Mouse (Mus musculus) small intestine, adult 2 months (tissue): ENCODE data around the gene Retreg1. TPM values are rescaled to one million over a fixed set of nuclear protein-coding genes. Genes with fewer than 3 reads are reported as not detected.

Experiments
- H3K27ac ChIP-seq: fragments of 200-500 bp; 2 replicates; pipeline ENCODE4 v1.5.1; 2012; ENCODE audit warnings: low read depth, low read length, control low read depth, inconsistent platforms; ENCODE audit not compliant: insufficient read depth
- H3K27me3 ChIP-seq: fragments of 200-500 bp; 2 replicates; pipeline ENCODE4 v1.6.1; 2012; ENCODE audit warnings: mild to moderate bottlenecking, moderate library complexity, low read length, inconsistent platforms; ENCODE audit not compliant: control insufficient read depth, insufficient read depth
- H3K36me3 ChIP-seq: fragments of 200-500 bp; 2 replicates; pipeline ENCODE4 v1.6.1; 2012; ENCODE audit warnings: mild to moderate bottlenecking, low read length, control low read depth, inconsistent platforms; ENCODE audit not compliant: control insufficient read depth, insufficient read depth
- H3K4me1 ChIP-seq: fragments of 200-500 bp; 2 replicates; pipeline ENCODE4 v1.6.1; 2012; ENCODE audit warnings: low read length, inconsistent platforms, mixed read lengths; ENCODE audit not compliant: control insufficient read depth, insufficient read depth, insufficient read length
- H3K4me3 ChIP-seq: fragments of 200-500 bp; 2 replicates; pipeline ENCODE4 v1.5.1; 2012; ENCODE audit warnings: low read depth, mild to moderate bottlenecking, control low read depth, inconsistent platforms, low read length, moderate library complexity
- CTCF ChIP-seq: fragments of 200-500 bp; IDR thresholded peaks from 2 replicates; pipeline ENCODE4 v1.5.1; 2012; ENCODE audit warnings: low read depth, mild to moderate bottlenecking, control low read depth, inconsistent platforms, low read length, moderate library complexity, mixed read lengths; ENCODE audit not compliant: insufficient replicate concordance, insufficient read length; ENCODE audit errors: extremely low read depth
- POLR2A ChIP-seq: fragments of 200-500 bp; IDR thresholded peaks from 2 replicates; pipeline ENCODE4 v1.6.1; 2012; ENCODE audit warnings: low read depth, mild to moderate bottlenecking, control low read depth, inconsistent platforms, low read length, moderate library complexity
- WGBS: fragments of 180-500 bp; shearing (Covaris S2); methylation state at CpG from one replicate; pipeline ENCODE4 v1.1.7; 2018; 5-methylcytosine and 5-hydroxymethylcytosine counted together
- polyA plus RNA-seq: library from polyadenylated mRNA; depleted of rRNA; stranded (reverse); fragments of >200 nt; gene quantifications from 2 replicates; pipeline ENCODE4 v1.2.3, GENCODE M21; 2012

The Retreg1 gene
- polyA plus RNA-seq, 1 experiment: 7.5 TPM

GRCm38 (mm10) chr15:25933685-25934108, 90.7 kb downstream of the Retreg1 start:
- H3K27ac ChIP-seq: peak overlapping the region; percentile 98
- H3K27me3 ChIP-seq: no peaks in the 10 kb centered on the region
- no peak for TF ChIP-seq CTCF
- 0 out of 2 replicates have a peak, but pooled peaks have one; percentile 60 for TF ChIP-seq POLR2A
- no peaks in the 10 kb centered on the region for H3K36me3 ChIP-seq
- H3K4me3 ChIP-seq: peak overlapping the region; percentile 46
- WGBS: 17% methylated on average over 7 of the region's 7 CpGs
- peaks cover 19% of the 10 kb centered on the region; the same call in 1 of the 2 replicates for H3K4me1 ChIP-seq

- Histone ChIP-seq H3K4me3 (no peak overlapping the region), H3K4me1 (peaks cover 18% of the 10 kb centered on the region; the same call in 1 of the 2 replicates), H3K36me3 (no peaks in the 10 kb centered on the region), H3K27me3 (no peaks in the 10 kb centered on the region), H3K27ac (no peak overlapping the region)
- TF ChIP-seq POLR2A: no peak
- no peak for TF ChIP-seq CTCF
- 93% methylated on average over 7 of the region's 7 CpGs for WGBS
Observed at GRCm38 (mm10) chr15:25934411-25934810, 91.4 kb downstream of the Retreg1 start.

GRCm38 (mm10) chr15:25938496-25938895, 95.5 kb downstream of the Retreg1 start:
- no peak overlapping the region for H3K27ac ChIP-seq
- no peaks in the 10 kb centered on the region for H3K36me3 ChIP-seq
- 87% methylated on average over 7 of the region's 7 CpGs for WGBS
- H3K4me3 ChIP-seq: no peak overlapping the region
- H3K27me3 ChIP-seq: no peaks in the 10 kb centered on the region
- no peak for TF ChIP-seq POLR2A
- no peak for TF ChIP-seq CTCF
- peaks cover 16% of the 10 kb centered on the region for H3K4me1 ChIP-seq

- Histone ChIP-seq H3K4me3 (peak overlapping the region; percentile 62), H3K36me3 (no peaks in the 10 kb centered on the region), H3K27me3 (no peaks in the 10 kb centered on the region), H3K4me1 (peaks cover 17% of the 10 kb centered on the region), H3K27ac (peak overlapping the region; percentile 36)
- TF ChIP-seq POLR2A: 0 out of 2 replicates have a peak, but pooled peaks have one; percentile 29
- no peak for TF ChIP-seq CTCF
- 15% methylated on average over 24 of the region's 24 CpGs for WGBS
Observed at GRCm38 (mm10) chr15:25940397-25941377, 97.7 kb downstream of the Retreg1 start.

GRCm38 (mm10) chr15:25941514-25941913, 98.5 kb downstream of the Retreg1 start:
- WGBS: 62% methylated on average over 11 of the region's 11 CpGs
- H3K4me1 ChIP-seq: peaks cover 17% of the 10 kb centered on the region
- H3K36me3 ChIP-seq: no peaks in the 10 kb centered on the region
- H3K27ac ChIP-seq: no peak overlapping the region
- peak overlapping the region; percentile 53 for H3K4me3 ChIP-seq
- H3K27me3 ChIP-seq: no peaks in the 10 kb centered on the region
- no peak for TF ChIP-seq CTCF
- TF ChIP-seq POLR2A: no peak

GRCm38 (mm10) chr15:25942415-25942814, 99.4 kb downstream of the Retreg1 start:
- Histone ChIP-seq H3K27ac (0 out of 2 replicates have a peak overlapping the region, but pooled peaks have one; percentile 22), H3K4me3 (peak overlapping the region; percentile 53), H3K36me3 (no peaks in the 10 kb centered on the region), H3K4me1 (peaks cover 13% of the 10 kb centered on the region), H3K27me3 (no peaks in the 10 kb centered on the region)
- 31% methylated on average over 4 of the region's 4 CpGs for WGBS
- no peak for TF ChIP-seq CTCF
- TF ChIP-seq POLR2A: no peak
